Mouse (Mus musculus): ENCODE data around the gene Hspa12b. TPM values are rescaled to one million over a fixed set of nuclear protein-coding genes. Genes with fewer than 3 reads are reported as not detected.

Gene Hspa12b
- polyA plus RNA-seq, 1 experiment from 2014 or later, result 8.6 TPM

DNA sequence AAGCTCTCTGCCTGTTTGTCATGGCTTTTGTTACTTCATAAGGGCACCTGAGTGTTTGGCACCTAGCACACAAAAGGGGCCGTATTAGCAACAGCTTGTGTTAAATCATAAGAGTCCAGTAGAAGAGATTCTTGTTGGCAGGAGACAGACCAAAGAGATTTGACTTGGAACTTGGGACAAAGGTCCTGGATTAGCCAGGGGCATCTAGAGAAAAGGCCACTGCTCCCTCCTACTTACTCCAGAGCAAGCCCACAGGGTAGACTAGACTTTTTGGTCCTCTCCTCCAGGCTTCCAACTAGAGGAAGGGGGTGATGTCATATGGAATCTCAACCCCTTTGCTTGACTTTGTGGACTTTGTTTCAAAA, 48.8 kb downstream of the Hspa12b start:
- Histone ChIP-seq H3K27me3 (peaks cover 30% of the 10 kb centered on the region), H3K27ac (peak overlapping the region; percentile 41; the same call in 1 of the 2 replicates), H3K4me3 (no peak overlapping the region), H3K4me1 (peaks cover 67% of the 10 kb centered on the region), H3K36me3 (peaks cover 16% of the 10 kb centered on the region), H3K4me2 (replicated peaks) (no peak overlapping the region), H3K9me3 (replicated peaks) (no peaks in the 10 kb centered on the region), H3K9ac (no peak overlapping the region)
- ATAC-seq (ENCODE audit: low FRiP score), result no peak
- 96% methylated on average over 1 of the region's 1 CpGs for WGBS

GRCm38 (mm10) chr2:131176491-131176890, 49.4 kb downstream of the Hspa12b start:
- ATAC-seq (ENCODE audit: low FRiP score), result no peak
- Histone ChIP-seq H3K4me3 (no peak overlapping the region), H3K27me3 (peaks cover 25% of the 10 kb centered on the region), H3K9me3 (replicated peaks) (no peaks in the 10 kb centered on the region), H3K27ac (no peak overlapping the region), H3K4me1 (peaks cover 62% of the 10 kb centered on the region), H3K36me3 (peaks cover 16% of the 10 kb centered on the region), H3K9ac (no peak overlapping the region), H3K4me2 (replicated peaks) (peak overlapping the region; percentile 97)
- WGBS, result 66% methylated on average over 5 of the region's 5 CpGs

- H3K4me2 ChIP-seq (replicated peaks), result peak overlapping the region; percentile 97
- 78% methylated on average over 9 of the region's 9 CpGs for WGBS
- peak overlapping the region; percentile 88 for H3K9ac ChIP-seq
- H3K36me3 ChIP-seq, result peaks cover 10% of the 10 kb centered on the region
- H3K27me3 ChIP-seq, result peaks cover 10% of the 10 kb centered on the region
- H3K4me1 ChIP-seq, result peaks cover 56% of the 10 kb centered on the region
- ATAC-seq (ENCODE audit: low FRiP score), result no peak
- H3K4me3 ChIP-seq, result peak overlapping the region; percentile 80
- H3K27ac ChIP-seq, result 0 out of 2 replicates have a peak overlapping the region, but pooled peaks have one; percentile 4
- H3K9me3 ChIP-seq (replicated peaks), result no peaks in the 10 kb centered on the region
These were observed 50.9 kb downstream of the Hspa12b start for GRCm38 (mm10) chr2:131177932-131178331.

DNA sequence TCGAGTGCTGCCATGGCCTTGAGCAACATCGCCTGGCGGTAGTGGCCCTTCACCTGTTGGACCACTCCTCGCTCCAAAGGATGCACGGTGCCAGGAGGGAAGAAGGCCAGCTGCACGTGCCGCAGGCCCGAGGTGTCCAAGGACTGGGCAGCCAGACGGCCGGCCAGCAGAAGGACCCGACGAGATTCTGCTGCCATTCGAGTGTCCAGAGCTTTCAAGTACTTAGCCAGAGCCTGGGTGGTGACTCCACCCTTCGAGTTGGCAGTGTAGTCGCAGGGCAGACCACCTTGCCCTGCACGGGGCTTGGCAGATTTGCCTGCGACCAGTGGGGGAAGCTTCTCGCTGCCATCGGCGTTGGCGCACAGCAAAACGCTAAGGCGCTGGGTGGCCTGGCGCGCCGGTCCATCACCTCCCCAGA, 51.8 kb downstream of the Hspa12b start:
- Histone ChIP-seq H3K27ac (peak overlapping the region; percentile 93), H3K4me3 (peak overlapping the region; percentile 80), H3K9ac (peak overlapping the region; percentile 88), H3K4me1 (peaks cover 51% of the 10 kb centered on the region), H3K36me3 (peaks cover 10% of the 10 kb centered on the region), H3K27me3 (0 out of 2 replicates have a peak, but pooled peaks cover 1% of the 10 kb centered on the region), H3K4me2 (replicated peaks) (peak overlapping the region; percentile 97), H3K9me3 (replicated peaks) (no peaks in the 10 kb centered on the region)
- WGBS, result 24% methylated on average over 25 of the region's 26 CpGs
- peak; percentile 1; the same call in 1 of the 2 replicates for ATAC-seq (ENCODE audit: low FRiP score)

DNA sequence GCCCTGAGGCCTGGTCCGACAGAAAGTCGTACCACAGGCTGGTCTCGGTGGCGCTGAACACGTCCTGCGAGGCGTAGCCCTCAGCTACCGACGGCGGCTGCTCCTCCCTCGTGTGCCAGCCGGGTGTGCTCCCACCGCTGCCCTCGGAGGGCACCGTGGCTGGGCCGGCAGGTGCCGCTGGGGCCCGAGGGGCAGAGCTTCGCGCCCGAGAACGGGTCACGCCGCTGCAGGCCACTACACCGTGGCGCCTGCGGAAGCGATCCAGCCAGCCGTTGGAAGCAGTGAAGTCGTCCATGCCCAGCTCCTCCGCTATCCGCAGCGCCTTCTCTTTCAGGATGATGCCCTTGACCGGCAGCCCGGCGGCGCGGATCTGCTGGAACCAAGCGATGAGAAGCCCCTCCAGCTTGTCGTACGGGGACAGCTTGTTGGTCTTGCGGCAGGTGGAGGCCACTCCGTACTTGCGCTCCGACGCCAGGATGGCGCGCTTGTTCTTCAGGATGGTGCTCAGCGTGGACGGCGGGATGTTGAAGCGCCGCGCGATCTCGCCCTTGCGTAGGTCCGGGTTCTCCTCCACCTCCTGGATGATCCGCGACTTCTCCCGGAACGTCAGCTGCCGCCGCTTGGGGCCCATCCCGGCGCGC, 52.3 kb downstream of the Hspa12b start:
- Histone ChIP-seq H3K27ac (peak overlapping the region; percentile 93), H3K4me1 (peaks cover 46% of the 10 kb centered on the region), H3K4me2 (replicated peaks) (peak overlapping the region; percentile 97), H3K9ac (peak overlapping the region; percentile 88), H3K4me3 (peak overlapping the region; percentile 80), H3K27me3 (no peaks in the 10 kb centered on the region), H3K9me3 (replicated peaks) (no peaks in the 10 kb centered on the region), H3K36me3 (peaks cover 10% of the 10 kb centered on the region)
- WGBS, result under 1% methylated on average over 66 of the region's 67 CpGs
- peak; percentile 67 for ATAC-seq (ENCODE audit: low FRiP score)

DNA sequence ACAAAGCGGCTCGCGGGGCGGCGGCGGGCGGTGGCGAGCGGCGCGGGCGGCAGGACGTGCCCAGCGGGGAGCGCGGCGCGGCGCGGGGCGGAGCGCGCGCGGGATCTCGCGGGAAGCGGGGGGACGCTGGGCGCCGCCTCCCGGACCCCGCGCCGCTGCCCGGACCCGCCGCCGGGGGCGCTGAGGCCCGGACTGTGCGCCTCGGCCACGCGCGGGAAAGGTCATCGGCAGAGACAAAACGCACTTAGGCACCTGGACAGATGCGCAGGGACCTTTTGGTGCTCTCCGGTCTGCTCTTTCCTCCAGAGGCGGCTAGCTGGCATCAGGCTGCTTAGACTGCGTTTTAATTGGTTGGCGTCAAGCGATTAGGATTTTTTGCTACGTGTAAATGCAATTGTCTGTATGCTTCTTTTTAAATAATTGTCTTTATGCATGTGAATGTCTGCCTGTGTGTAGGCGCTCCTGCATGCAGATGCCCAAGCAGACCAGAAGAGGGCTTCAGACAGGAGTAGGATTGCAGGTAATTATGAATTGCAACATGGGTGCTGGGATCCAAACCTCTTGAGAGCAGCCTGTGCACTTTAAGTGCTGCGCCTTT, 53.0 kb downstream of the Hspa12b start, which contains the start of gene Cenpb:
Cenpb (minus strand) TSS at position 78 of the 598 bp plus-strand sequence.
- Histone ChIP-seq H3K4me2 (replicated peaks) (peak within 1 kb of the TSS; percentile 97), H3K36me3 (peaks cover 10% of the 10 kb centered on the region), H3K9me3 (replicated peaks) (no peaks in the 10 kb centered on the region), H3K27me3 (no peaks in the 10 kb centered on the region), H3K4me1 (peaks cover 39% of the 10 kb centered on the region), H3K4me3 (peak within 1 kb of the TSS; percentile 80), H3K9ac (peak within 1 kb of the TSS; percentile 88), H3K27ac (peak within 1 kb of the TSS; percentile 93)
- WGBS, result 2% methylated on average over 50 of the region's 57 CpGs
- peak; percentile 76 for ATAC-seq (ENCODE audit: low FRiP score)

DNA sequence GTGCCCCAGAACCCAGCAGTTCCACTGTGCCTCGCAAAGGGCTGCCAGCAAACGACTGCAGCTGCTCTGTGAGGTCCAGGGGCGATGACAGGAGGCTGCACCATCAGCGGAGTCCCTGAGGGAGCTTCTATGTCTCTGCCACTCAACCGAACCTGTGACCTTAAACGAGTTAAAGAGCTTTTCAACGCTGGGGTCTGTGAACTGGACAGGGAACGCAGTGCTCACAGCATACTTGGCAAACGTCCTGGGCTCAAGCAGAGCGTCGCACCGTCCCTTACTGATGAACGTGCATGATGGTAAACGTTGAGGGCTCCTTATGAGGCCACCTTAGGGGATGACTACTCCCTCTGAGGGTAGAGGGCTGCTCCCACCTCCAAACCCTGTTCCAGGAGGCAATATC, 59.3 kb downstream of the Hspa12b start:
- H3K36me3 ChIP-seq, result no peaks in the 10 kb centered on the region
- no peak; the same call in 1 of the 2 replicates for ATAC-seq (ENCODE audit: low FRiP score)
- H3K4me3 ChIP-seq, result peak overlapping the region; percentile 67
- H3K9me3 ChIP-seq (replicated peaks), result no peaks in the 10 kb centered on the region
- H3K9ac ChIP-seq, result peak overlapping the region; percentile 83
- H3K4me2 ChIP-seq (replicated peaks), result peak overlapping the region; percentile 70
- peak overlapping the region; percentile 76 for H3K27ac ChIP-seq
- H3K4me1 ChIP-seq, result peaks cover 41% of the 10 kb centered on the region
- H3K27me3 ChIP-seq, result peaks cover 3% of the 10 kb centered on the region; the same call in 1 of the 2 replicates
- WGBS, result under 1% methylated on average over 14 of the region's 14 CpGs

DNA sequence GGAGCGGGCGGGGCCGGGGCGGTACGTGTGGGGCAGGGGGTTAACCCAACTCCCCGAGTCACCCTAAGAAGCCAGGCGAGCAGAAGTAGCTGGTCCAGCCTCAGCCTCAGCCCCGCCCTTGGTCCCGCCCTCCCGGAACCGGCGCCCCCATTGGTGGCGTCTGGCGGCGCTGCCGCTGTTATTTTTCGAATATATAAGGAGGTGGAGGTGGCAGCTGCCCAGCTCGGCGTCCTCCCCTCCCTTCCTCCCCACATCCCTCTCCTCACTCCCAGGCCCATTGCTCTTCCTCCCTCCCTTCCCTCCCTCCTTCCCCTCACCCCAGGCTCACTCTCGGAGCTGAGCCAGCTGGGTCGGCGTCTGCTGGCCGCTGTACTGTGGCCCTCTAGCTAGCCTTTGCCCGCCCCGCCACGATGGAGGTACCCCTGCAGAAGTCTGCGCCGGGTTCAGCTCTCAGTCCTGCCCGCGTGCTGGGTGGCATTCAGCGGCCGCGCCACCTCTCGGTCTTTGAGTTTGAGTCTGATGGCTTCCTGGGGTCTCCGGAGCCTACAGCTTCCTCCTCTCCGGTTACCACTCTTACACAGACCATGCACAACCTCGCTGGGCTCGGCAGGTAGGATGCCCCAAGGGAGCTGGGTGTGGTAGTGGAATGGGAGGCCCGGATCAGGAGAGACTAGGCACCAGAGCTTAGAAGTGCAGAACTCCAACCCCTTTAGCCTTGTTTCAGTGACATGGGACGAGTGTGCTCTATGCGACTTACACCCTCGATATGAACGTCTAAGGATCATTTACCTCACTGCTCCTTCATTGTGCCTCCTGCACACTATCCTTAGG, 59.9 kb downstream of the Hspa12b start, which contains the start of the genes Cdc25b and Spef1:
Cdc25b (plus strand) TSS at position 179 of the 831 bp plus-strand sequence.
Spef1 (minus strand) TSS at position 512 of the 831 bp plus-strand sequence.
- under 1% methylated on average over 42 of the region's 43 CpGs for WGBS
- peak within 1 kb of the TSS; percentile 83 for H3K9ac ChIP-seq
- ATAC-seq (ENCODE audit: low FRiP score), result peak; percentile 84
- peak within 1 kb of the TSS; percentile 76 for H3K27ac ChIP-seq
- peak within 1 kb of the TSS; percentile 67 for H3K4me3 ChIP-seq
- H3K36me3 ChIP-seq, result peaks cover 3% of the 10 kb centered on the region; the same call in 1 of the 2 replicates
- peaks cover 46% of the 10 kb centered on the region for H3K4me1 ChIP-seq
- H3K4me2 ChIP-seq (replicated peaks), result peak within 1 kb of the TSS; percentile 70
- H3K9me3 ChIP-seq (replicated peaks), result no peaks in the 10 kb centered on the region
- H3K27me3 ChIP-seq, result peaks cover 3% of the 10 kb centered on the region; the same call in 1 of the 2 replicates

DNA sequence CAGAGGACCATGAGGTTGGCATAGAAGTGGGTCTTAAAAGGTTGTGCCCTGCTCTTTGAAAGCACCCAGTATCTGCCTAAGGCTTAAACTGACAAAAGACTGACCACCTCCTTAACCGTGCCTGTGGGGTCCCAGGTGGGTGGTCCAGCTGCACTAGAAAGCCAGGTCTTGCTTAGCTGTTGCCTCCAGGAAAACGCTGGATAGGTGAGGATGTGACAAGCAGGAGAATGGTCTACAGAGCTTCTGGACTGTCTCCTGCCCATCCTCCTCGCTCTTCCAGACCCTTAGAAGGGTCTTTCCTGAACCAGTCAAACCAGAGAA, 60.5 kb downstream of the Hspa12b start:
- H3K4me1 ChIP-seq, result peaks cover 46% of the 10 kb centered on the region
- H3K36me3 ChIP-seq, result peaks cover 6% of the 10 kb centered on the region; the same call in 1 of the 2 replicates
- peaks cover 3% of the 10 kb centered on the region; the same call in 1 of the 2 replicates for H3K27me3 ChIP-seq
- no peak for ATAC-seq (ENCODE audit: low FRiP score)
- H3K9ac ChIP-seq, result peak overlapping the region; percentile 83
- peak overlapping the region; percentile 76 for H3K27ac ChIP-seq
- H3K4me2 ChIP-seq (replicated peaks), result peak overlapping the region; percentile 70
- H3K9me3 ChIP-seq (replicated peaks), result no peaks in the 10 kb centered on the region
- WGBS, result 25% methylated on average over 3 of the region's 3 CpGs
- peak overlapping the region; percentile 67 for H3K4me3 ChIP-seq

GRCm38 (mm10) chr2:131188311-131188710, 61.2 kb downstream of the Hspa12b start:
- Histone ChIP-seq H3K4me3 (peak overlapping the region; percentile 67; the same call in 1 of the 2 replicates), H3K4me2 (replicated peaks) (peak overlapping the region; percentile 70), H3K9ac (peak overlapping the region; percentile 83; the same call in 1 of the 2 replicates), H3K9me3 (replicated peaks) (no peaks in the 10 kb centered on the region), H3K36me3 (peaks cover 13% of the 10 kb centered on the region), H3K27ac (no peak overlapping the region), H3K4me1 (peaks cover 46% of the 10 kb centered on the region), H3K27me3 (peaks cover 3% of the 10 kb centered on the region; the same call in 1 of the 2 replicates)
- 94% methylated on average over 5 of the region's 5 CpGs for WGBS
- no peak for ATAC-seq (ENCODE audit: low FRiP score)

GRCm38 (mm10) chr2:131189521-131190309, 62.6 kb downstream of the Hspa12b start:
- H3K4me2 ChIP-seq (replicated peaks), result peak overlapping the region; percentile 29
- no peak for ATAC-seq (ENCODE audit: low FRiP score)
- 44% methylated on average over 5 of the region's 5 CpGs for whole genome bisulfite sequencing
- H3K4me1 ChIP-seq, result peaks cover 46% of the 10 kb centered on the region
- no peaks in the 10 kb centered on the region for H3K9me3 ChIP-seq (replicated peaks)
- H3K9ac ChIP-seq, result peak overlapping the region; percentile 23; the same call in 1 of the 2 replicates
- H3K27me3 ChIP-seq, result peaks cover 3% of the 10 kb centered on the region; the same call in 1 of the 2 replicates
- H3K27ac ChIP-seq, result peak overlapping the region; percentile 87
- peaks cover 27% of the 10 kb centered on the region for H3K36me3 ChIP-seq
- H3K4me3 ChIP-seq, result no peak overlapping the region
